Mouse (Mus musculus) kidney, postnatal 25 days (tissue): ENCODE results near the gene Gm11361.

ENCODE experiments used
- DNase-seq, 2 experiments: peaks; one replicate each; pipeline ENCODE4 v3.0.0; 2021; ENCODE audit warnings: mixed read lengths in 2 of 2

The Gm11361 gene

GRCm38 (mm10) chr13:28257228-28257627, at the start of gene Gm11361:
Gm11361 (plus strand) TSS chr13:28257528.
- DNase-seq = no peak

- peak in 1 of 2 experiments; percentile 3 for DNase-seq
These were observed 7.1 kb downstream of the Gm11361 start for GRCm38 (mm10) chr13:28264399-28264798.

- DNase-seq = no peak
These were observed 30.0 kb downstream of the Gm11361 start for GRCm38 (mm10) chr13:28287368-28287767.

- DNase-seq = no peak
These were observed 36.9 kb downstream of the Gm11361 start for GRCm38 (mm10) chr13:28294272-28294671.

GRCm38 (mm10) chr13:28294757-28295361, 37.5 kb downstream of the Gm11361 start:
- DNase-seq = peak; percentile 21 to 55

- no peak for DNase-seq
These were observed 38.2 kb downstream of the Gm11361 start for GRCm38 (mm10) chr13:28295492-28295891.

GRCm38 (mm10) chr13:28297098-28297497, 39.8 kb downstream of the Gm11361 start:
- no peak for DNase-seq

GRCm38 (mm10) chr13:28297577-28297976, 40.2 kb downstream of the Gm11361 start:
- no peak for DNase-seq
